ENCODE assay signal across 8 mouse cellular contexts in genomic region chr9:29661468-29662145, GRCm38 (mm10).
DNase-seq lines count a peak whose midpoint lies in the region; ATAC-seq and TF ChIP-seq lines count a peak whose summit lies in the region.
"Had no signal": no experiment of that assay in that cellular context is flagged by ENCODE, and none has a peak within 500 bp of the region (broad histone marks: within the 10 kb centered on the region; RNA-seq: fewer than 3 reads in every experiment).

No protein-coding gene starts in this region.

- no peaks in the 10 kb centered on the region for H3K9me3 ChIP-seq in hindbrain, embryonic 16.5 days (ENCODE audit: control insufficient read depth, low read length)
- H3K9me3 ChIP-seq: heart, embryonic 13.5 days had no signal

- 0 out of 2 replicates have a peak, but pooled peaks have one; percentile 10 for TF ChIP-seq CTCF in small intestine, adult 2 months (IDR thresholded peaks at IDR 0.05; ENCODE audit: extremely low read depth, insufficient read length, insufficient replicate concordance, low read depth, low read length)

- DNase-seq in ovary, postnatal 36 days (ENCODE audit: low spot score): peak; percentile 13
- no peak for DNase-seq in ovary, postnatal 10 days (ENCODE audit: low spot score)
- DNase-seq in adrenal gland, postnatal 36 days: peak; percentile 56 to 58
- DNase-seq in embryo, embryonic 9.5 days (ENCODE audit: extremely low spot score): peak; percentile 51
- DNase-seq in lung, postnatal 25 days (ENCODE audit: low spot score): peak; percentile 18

- H3K4me2 ChIP-seq in hindbrain, embryonic 16.5 days (ENCODE audit: low read length): no peak overlapping the region
- H3K4me2 ChIP-seq: heart, embryonic 13.5 days had no signal

- H3K36me3 ChIP-seq in hindbrain, embryonic 16.5 days (ENCODE audit: control insufficient read depth, insufficient read depth, low read length): no peaks in the 10 kb centered on the region
- H3K36me3 ChIP-seq in small intestine, adult 2 months (ENCODE audit: control insufficient read depth, insufficient read depth, low read length): no peaks in the 10 kb centered on the region
- H3K36me3 ChIP-seq: heart, embryonic 13.5 days had no signal

- no peak overlapping the region for H3K9ac ChIP-seq in hindbrain, embryonic 16.5 days (ENCODE audit: low read depth, low read length)
- H3K9ac ChIP-seq: heart, embryonic 13.5 days had no signal

- 11% methylated on average over 3 of the region's 3 CpGs for WGBS in hindbrain, embryonic 16.5 days
- WGBS in small intestine, adult 2 months: 12% methylated on average over 3 of the region's 3 CpGs

- no peak overlapping the region for H3K4me3 ChIP-seq in hindbrain, embryonic 16.5 days (ENCODE audit: low read length)
- no peak overlapping the region for H3K4me3 ChIP-seq in small intestine, adult 2 months (ENCODE audit: low read depth, low read length)
- H3K4me3 ChIP-seq: heart, embryonic 13.5 days had no signal

- H3K4me1 ChIP-seq in hindbrain, embryonic 16.5 days (ENCODE audit: control insufficient read depth, insufficient read depth, low read depth, low read length): peaks cover 10% of the 10 kb centered on the region
- H3K4me1 ChIP-seq in small intestine, adult 2 months (ENCODE audit: control insufficient read depth, insufficient read depth, insufficient read length, low read length): no peaks in the 10 kb centered on the region

- TF ChIP-seq POLR2A in small intestine, adult 2 months (IDR thresholded peaks at IDR 0.05; ENCODE audit: low read depth, low read length): no peak

- 0 out of 2 replicates have a peak overlapping the region, but pooled peaks have one; percentile 32 for H3K27ac ChIP-seq in hindbrain, embryonic 16.5 days (ENCODE audit: low read depth, low read length)
- H3K27ac ChIP-seq in small intestine, adult 2 months (ENCODE audit: insufficient read depth, low read depth, low read length): no peak overlapping the region
- H3K27ac ChIP-seq: heart, embryonic 13.5 days had no signal

- no peaks in the 10 kb centered on the region for H3K27me3 ChIP-seq in hindbrain, embryonic 16.5 days (replicated peaks; ENCODE audit: control insufficient read depth, insufficient read depth, low read length)
- H3K27me3 ChIP-seq in small intestine, adult 2 months (ENCODE audit: control insufficient read depth, insufficient read depth, low read length): no peaks in the 10 kb centered on the region

- peak; percentile 70 for ATAC-seq in hindbrain, embryonic 16.5 days
